Mouse (Mus musculus) cerebellum, adult 9-11 months (tissue): ENCODE data around the gene Ogfod2.

Experiments
- DNase-seq: peaks from one replicate; pipeline ENCODE4 v3.0.0; 2022

The Ogfod2 gene

DNA sequence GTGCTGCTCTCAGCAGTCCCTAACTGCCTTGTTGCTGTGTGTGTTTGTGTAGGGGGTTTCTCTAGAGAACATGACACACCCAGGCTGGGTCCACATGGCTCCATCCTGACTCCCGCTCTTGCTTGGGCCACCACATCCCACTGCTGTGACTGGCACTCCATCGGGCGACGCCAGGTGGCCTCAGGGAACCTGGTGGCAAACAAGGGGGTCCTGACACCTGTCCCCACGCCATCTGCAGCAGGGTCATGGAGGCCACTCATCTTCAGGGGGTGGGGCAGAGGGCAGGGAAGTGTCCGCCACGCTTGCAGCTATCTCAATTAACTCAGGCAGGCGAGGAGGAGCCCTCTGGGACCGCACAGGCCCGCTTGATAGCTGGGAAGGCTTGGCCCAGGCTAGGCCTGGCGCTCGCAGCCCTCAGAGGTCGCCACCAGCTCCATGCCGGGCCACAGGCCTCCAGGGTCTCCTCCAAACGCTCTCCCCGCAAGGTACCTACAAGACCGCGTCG is 17.0 kb upstream of the Ogfod2 start:
- DNase-seq, result peak; percentile 79

DNA sequence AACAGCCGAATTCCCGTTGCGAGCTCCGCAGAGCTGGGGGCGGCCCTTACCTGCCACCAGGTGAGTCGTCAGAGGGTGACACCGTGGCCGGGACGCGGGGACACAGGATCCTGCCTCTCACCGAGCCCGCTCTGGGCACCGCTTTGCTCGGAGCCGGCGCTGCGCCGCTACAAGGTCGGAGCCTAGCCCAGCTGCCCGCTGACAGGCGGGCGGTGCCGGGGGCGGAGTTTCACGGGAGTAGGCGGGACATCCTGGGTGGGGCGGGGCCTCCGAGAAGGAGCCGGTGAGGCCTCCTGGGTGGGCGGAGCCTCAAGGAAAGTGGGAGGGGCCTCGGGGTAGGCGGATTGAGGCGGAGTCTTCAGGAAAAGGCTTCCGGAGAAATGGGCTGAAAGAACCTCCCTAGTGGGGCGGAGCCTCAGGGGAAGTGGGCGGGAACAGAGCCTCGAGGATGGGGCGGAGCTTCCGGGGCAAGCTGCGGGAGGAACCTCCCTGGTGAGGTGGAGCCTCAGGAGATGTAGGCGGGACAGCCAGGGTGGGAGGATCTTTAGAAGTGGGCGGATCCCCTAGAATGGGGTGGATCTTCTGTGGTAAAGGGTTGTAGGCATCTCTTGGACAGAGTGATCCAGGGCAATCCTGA is 16.4 kb upstream of the Ogfod2 start, which contains the start of gene Abcb9:
TSS of gene Abcb9 (minus strand) at position 203 of the 637 bp plus-strand sequence.
- DNase-seq, result peak; percentile 99

DNA sequence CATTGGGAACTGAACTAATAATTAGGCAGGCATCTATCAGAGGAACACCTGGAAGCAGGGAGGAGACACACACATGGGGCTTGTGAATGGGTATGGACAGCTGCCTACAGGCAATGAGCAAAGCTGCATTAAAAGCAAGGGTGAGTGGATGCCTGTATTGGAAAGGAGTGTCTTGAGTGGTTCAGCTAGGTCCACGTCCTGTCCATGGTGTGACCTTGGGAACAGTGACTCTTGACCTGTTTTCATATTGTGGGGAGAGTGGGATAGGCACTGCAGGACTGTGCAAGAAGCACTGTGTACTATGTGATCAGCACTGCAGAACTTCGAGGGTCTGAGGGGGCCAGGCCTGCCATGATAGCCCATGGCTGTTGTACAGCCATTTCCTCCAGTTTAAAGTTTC is 13.2 kb upstream of the Ogfod2 start:
- no peak for DNase-seq

DNA sequence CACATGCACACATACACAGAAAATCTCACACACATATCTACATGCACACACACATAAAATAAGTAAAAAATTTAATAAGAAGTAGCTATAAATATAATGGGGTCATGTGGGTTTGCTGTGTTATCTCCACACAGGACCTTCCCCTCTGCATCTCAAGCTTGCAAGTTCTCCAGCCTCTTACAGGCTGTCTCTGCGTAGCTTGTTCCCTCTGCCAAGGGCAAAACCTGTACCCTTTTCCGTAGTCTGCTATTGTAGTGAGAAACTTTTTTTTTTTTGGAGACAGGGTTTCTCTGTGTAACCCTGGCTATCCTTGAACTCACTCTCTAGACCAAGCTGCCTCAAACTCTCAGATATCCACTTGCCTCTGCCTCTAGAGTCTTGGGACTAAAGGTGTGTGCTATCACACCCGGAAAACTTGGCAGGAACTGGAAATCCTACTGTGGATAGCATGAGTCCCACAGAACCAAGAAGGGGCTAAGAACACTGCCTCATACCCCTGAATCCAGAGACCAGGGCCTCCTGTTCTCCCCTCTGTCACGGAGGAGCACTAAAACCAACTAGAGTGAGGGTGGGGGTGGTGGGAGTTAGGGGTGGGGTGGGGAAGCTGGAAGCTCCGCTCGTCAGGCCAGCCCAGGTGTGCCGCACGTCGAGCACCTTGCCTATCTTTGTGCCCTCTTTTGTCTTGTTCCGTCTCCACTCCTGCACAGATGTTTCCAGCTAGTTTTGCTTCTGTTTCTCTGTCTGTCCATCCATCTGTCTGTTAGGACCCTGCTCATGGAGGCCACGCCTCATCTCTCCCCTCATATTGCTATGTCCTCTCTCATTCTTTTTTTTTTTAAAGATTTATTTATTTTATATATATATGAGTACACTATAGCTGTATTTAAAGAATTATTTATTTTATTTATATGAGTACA is 11.7 kb upstream of the Ogfod2 start:
- DNase-seq, result no peak

DNA sequence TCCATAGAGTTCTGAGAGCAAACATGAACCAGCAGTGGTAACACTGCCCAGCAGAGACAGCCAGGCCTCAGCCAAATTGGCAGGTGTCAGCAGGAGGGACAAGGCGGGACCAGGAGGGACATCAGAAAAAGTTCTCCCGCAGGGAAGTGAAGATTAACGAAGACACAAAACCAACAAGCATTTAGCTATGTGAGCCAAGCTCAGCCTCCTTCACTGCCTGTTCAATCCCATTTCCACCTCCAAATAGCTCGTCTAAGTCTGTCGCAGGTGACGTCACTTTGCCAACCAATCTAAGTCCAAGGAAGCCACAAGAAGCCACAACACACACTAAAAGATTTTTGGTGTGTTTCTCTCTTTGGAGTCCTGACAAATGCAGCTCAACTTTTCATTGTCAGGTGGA is 9.8 kb upstream of the Ogfod2 start:
- DNase-seq, result no peak

DNA sequence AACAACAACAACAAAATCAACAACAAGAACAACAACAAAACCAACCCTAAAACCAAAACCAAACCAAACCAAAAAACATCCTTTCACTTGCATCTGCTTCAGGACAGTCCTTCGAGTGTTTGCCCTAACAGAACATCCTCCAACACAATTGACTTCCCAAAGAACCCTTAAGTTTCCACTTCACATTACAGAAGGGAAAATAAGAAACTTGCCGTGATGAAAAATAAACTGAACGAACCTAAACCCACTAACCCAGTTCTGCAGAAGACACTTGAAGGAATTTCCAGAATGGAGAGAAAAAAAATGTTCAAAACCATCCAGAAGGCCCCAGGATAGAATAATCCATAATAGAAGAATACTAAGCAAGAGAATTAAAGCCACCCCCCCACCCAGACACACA is 9.1 kb upstream of the Ogfod2 start:
- DNase-seq, result no peak

DNA sequence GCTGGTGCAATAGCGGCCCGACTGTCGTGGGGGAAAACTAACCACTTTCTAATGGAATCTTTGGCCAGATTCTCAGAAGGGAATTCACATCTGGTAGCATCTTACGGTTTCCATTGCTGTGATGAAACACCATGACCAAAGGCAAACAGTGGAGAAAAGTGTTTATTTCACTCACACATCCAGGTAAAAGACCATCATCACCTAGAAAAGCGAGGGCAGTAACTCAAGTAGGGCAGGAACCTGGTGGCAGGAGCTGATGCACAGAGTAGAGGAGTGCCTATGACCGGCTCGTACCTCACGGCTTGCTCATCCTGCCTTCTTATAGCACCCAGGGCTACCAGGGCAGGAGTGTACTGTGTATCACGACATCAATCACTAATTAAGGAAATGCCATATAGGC is 8.5 kb upstream of the Ogfod2 start:
- no peak for DNase-seq

DNA sequence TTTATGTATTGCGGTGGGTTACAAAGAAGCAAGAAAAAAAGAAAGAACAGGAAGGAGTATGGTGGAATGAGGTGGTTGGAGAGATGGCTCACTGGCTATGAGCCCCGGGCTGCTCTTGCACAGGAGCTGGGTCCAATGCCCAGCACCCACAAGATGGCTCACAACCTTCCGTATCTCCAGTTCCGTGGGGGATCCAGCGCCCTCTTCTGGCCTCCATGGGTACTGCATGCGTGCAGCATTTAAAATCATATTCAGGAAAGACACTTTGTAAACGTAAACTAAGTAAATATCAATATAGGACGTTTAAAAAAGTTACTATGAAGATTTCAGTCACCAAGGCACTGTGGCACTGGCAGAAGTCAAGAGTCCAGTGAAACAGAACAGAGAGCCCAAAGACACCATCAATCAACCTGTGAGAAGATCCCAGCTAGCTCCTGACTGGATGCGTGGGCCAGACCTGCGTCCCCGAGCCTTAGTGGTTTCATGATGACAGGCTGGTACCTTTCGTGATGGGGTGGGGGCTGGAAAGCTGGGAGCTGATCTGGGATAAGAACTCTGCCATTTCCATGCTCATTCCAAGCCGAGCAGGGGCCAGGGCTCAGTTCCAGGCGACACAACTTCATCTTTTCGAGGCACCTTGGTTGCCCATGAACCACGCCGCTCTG is 888 bp upstream of the Ogfod2 start:
- DNase-seq, result no peak

DNA sequence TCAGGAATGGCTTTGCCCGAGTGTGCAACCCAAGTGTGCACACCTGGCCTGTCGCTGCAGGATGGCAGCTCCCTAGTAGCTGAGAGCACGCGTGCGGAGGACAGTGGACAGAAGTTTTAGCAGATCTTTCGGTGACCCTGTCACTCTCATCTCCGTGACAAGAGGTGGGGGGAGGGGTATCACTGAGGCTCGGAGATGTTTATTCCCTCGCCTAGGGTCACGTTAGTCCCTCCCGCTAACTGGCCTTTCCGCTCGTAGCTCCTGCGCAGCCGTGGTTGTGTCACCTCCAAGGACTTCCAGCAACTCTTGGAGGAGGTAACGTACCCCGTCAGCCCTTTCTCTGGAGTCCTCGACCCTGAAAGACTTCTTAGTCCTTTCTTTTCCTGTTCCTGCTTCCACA is 434 bp downstream of the Ogfod2 start:
- no peak for DNase-seq

DNA sequence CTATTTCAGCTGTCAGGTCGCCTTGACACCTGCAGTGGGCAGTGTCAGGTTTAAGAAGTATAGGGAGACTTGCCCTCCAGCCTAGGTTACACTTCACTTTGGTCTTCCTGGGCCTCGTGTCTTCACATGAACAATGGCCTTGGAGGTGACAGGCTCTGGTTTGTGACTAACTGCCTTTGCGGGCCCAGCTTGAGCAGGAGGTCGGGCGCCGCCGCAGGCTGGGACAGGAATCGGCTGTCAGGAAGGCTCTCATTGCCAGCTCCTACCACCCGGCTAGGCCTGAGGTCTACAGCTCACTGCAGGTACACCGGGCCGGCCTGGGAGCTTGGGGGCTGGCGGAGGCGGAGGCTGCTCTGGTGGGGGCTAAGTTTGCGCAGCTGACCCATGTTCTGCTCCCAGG is 933 bp downstream of the Ogfod2 start:
- peak; percentile 77 for DNase-seq

DNA sequence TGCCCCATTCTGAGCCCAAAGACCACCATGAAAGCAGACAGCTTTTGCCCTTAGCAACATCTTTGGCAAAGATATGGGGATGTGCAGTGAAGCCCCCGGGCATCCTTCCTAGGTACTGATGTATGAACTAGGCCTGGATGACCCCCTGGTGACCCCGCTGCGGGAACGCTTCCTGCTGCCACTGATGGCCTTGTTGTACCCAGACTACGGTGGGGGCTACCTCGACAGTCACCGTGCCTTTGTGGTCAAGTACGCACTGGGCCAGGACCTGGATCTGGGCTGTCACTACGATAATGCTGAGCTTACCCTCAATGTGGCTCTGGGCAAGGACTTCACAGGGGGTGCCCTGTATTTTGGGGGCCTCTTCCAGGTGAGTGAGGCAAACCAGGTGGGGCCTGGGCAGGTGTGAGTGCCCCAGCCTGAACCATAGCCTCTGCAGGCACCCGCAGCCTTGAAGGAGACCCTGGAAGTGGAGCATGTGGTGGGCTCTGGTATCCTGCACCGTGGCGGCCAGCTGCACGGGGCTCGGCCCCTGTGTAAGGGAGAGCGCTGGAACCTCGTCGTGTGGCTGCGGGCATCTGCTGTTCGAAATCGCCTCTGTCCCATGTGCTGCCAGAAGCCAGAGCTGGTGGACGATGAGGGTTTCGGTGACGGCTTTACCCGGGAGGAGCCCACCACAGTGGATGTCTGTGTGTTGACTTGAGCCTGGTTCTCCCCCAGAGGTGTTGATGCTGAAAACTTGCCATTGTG is 2.4 kb downstream of the Ogfod2 start:
- DNase-seq, result peak; percentile 67

DNA sequence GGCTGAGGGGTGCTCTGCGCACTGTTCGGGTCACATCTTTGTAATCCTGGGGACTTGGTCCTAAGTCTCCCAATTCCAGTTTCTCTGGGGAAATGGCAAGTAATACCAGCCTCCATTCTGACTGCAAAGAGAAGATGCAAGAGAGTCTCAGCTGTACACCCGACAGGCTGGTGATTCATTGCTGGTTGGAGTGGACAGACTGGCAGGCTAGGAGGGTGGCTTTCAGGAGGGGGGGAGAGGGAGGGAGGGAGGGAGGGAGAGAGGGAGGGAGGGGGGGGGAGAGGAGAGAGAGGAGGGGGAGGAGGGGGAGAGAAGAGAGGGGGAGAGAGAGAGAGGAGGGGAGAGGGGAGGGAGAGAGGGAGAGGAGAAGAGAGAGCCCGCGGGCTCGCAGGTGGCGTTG is 3.4 kb downstream of the Ogfod2 start:
- DNase-seq, result no peak

DNA sequence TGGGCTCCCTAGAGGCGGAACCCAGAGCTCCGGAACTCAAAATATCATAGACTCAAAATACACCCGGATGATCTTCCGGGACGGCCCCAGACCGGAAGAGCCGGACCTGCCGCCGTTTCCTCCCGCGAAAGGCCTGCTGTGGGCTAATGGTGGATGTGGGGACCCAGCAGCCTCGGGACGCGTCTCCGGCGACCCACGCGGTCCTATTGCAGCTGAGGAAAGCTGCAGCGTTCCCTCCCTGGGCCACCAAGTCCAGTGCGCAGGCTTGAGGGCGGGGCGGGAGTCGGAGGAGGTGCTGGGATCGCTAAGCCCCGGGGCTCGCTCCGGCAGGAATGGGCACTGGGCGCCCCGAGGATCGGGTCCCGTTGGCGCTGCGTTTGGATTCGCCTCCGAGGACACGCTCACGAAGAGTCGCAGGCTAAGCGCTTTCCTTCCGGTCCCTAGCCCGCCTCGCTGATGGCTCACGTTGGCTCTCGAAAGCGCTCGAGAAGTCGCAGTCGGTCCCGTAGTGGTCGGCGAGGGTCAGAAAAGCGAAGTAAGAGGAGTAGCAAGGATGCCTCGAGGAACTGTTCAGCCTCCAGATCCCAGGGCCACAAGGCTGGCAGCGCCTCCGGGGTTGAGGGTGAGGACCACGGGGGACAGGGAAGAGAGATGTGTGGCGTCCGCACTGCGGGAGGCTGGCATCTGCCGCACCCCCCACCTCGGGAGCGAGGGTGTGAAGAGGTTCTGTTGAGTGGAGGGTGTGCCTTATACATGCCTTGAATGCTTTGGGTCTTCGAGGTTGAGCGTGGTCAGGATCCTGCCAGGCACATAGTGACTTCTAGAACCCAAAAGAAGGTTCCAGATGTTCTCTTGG is 4.1 kb downstream of the Ogfod2 start, which contains the start of gene Arl6ip4:
TSS of gene Arl6ip4 (plus strand) at position 100 of the 856 bp plus-strand sequence.
- peak; percentile 74 for DNase-seq

DNA sequence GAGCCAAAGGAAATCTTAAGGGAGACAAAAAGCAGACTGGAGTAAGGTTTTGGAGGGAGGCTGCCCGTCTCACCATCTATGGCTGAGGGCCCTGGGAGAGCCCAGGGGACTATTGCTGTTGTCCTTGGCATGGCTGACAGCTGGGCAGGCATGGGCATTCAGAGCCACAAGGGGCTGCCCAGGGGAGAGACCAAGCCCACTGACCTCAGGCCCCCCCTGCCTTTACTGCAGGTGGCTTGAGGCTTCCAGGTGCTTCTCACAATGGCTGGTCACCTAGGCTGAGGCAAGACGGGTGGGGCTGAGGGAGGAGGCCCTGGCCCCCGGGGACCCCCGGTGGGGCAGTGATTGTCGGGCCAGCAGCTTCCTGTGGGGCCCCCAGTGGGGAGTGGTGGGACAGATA is 7.1 kb downstream of the Ogfod2 start:
- DNase-seq, result peak; percentile 37

DNA sequence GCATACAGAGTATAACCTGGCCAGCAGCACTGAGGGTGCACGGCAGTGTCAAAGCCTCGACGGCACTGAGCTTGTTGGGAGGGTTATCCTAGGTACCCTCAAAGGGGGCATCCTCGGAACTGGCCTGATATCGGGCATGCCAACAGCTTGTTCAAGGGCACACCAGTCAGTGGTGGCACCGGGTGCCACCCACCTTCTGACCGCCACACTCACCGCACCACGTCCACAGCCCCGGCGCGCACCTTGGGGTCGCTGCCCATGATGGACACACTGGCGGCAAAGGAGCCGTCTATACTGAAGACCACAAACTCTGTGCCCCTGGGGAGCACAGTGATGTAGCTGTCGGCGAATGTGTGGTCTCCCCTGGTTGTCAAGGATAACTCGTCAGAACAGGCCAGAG is 10.3 kb downstream of the Ogfod2 start:
- DNase-seq, result no peak

DNA sequence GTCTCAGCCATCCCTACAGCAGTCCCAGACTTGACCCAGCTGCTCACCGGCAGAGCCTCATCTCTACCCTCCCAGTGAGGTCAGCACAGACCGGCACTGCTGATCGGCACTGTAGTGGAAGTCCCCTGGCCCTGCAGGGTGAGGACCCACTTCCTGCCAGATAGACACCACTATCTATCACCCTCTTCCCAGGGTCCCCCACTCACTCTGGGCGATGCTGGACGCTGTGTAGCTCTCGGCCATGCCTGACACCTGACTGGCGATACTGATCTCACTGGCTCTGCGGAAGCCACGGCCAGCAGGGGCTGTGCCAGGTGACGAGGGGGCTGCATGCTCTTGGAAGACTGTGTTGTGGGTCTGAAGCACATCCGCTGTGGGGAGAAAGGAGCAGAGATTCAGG is 13.0 kb downstream of the Ogfod2 start:
- DNase-seq, result no peak

DNA sequence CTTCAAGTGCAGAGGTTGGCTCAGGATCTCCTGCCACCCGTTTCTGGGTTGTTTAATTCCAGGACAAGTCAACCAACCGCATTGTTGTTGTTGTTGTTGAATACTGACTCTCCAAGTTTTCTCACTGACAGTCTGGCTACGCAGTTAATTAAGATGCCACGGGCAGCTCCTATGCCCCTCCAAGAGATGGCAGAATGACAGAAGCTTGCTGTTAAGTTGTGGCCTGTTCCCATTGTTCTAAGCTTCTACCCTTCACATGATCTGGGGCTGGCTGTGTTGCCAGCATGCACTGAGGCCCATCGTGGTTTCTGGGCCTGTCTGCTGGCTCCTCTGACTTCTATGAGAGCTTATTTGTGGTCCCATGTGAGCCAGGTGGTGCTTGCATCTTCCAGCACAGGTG is 22.2 kb downstream of the Ogfod2 start:
- DNase-seq, result no peak

DNA sequence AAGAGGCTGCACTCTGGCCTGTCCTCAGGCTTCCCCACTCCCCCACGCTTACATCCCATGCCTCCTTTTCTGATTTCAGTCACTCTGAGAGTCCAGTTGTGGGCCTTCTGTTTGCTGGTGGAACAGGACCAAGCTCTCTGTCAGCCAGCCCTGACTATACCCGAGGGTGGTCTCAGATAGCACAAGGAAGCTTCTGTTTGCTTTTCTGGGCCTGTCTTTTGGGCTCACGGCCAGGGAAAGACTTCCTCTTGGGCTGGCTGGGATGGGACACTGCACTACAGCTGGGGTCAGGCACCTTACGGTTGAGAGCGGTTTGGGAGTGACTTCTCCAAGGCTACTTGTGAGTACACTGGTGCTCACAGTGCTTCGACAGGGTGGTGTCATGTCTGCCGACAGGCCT is 26.0 kb downstream of the Ogfod2 start:
- DNase-seq, result peak; percentile 45

DNA sequence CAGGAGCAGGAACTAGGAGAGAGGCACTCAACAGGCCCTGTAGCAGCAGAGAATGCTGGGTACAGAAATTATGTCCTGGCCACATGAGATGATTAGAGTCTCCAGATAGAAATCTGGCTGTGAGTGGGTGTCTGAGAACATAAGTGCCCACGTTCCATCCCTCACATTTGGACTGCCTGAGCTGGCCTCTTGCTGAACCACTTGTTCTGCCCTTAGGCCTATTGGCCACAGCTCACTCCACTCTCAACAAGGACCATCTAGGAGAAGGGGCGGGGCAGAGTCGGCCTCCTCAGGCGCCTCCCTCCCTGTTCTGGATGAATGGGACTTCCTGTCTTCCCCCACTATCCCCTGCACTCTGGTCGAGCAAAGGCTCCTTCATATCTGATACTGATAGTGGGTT is 36.9 kb downstream of the Ogfod2 start:
- DNase-seq, result no peak

DNA sequence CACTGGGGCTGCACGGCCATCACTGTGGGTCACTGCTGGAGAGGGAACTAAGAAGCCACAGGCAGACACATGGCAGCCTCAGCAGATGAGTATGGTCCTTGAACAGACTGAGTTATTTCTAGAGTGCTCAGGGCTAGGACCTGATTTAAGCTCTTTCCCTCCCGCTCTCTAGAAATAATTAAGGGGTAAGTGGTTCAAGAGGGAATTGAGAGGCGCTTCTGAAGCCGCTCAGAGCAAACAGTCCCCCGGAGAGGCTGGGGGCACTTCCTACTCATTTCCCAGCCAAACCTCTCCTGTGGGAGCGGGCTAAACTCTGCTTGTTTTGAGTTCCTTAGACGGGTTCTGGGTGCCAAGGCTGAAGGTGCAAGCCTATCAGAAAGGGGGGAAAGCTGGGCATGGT is 38.8 kb downstream of the Ogfod2 start:
- DNase-seq, result no peak

DNA sequence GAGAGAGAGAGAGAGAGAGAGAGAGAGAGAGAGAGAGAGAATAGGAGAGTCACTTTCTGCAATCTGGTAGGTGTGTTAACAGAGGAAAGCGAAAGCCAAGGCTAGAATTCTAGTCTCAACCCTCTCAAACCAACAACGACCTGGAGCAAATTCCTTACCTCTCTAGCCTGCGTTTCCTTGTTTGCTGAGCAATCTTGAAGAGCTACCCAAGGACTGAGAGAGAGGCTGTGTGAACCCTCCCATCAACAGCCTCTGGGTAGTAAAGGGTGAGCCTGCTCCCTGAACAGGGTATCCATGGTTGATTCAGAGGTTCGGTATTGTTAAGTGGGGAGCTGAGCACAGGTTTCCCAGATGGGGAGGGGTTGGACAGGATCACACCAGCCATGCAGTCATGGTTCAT is 40.6 kb downstream of the Ogfod2 start:
- DNase-seq, result no peak

DNA sequence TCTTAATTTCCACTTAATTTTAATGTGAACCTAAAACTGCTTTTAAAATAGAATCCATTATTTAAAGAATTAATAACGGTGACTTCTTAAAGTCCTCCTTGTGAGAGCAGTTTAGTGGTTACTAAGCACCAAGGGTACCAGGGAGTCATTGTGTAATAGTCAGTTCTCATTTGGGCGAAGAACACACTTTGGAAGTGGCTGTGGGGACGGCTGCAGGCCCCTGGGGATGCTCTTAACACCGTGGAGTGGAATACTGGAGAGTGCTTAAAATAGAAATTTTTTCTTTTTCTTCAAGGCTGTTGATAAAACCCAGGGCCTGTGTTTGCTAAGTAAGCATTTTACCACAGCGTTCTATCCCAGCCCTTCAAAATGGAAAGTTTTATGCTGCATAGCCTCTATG is 43.8 kb downstream of the Ogfod2 start:
- no peak for DNase-seq
